Mouse (Mus musculus): ENCODE data around the gene Abcg1.

The Abcg1 gene

GRCm38 (mm10) chr17:31078581-31078980 lies 21.1 kb downstream of the Abcg1 start:
- in situ Hi-C loops (cut with MboI, MseI): no loop called here

GRCm38 (mm10) chr17:31079078-31079840 lies 21.8 kb downstream of the Abcg1 start:
- in situ Hi-C loops (cut with MboI, MseI): no loop called here

GRCm38 (mm10) chr17:31082296-31083078 lies 25.0 kb downstream of the Abcg1 start:
- in situ Hi-C loops (cut with MboI, MseI): no loop called here

- in situ Hi-C loops (cut with MboI, MseI): no loop called here
Observed at GRCm38 (mm10) chr17:31085519-31085918, 28.0 kb downstream of the Abcg1 start.

GRCm38 (mm10) chr17:31086196-31086595 lies 28.7 kb downstream of the Abcg1 start:
- in situ Hi-C loops (cut with MboI, MseI): no loop called here

GRCm38 (mm10) chr17:31088711-31089110 lies 31.2 kb downstream of the Abcg1 start:
- in situ Hi-C loops (cut with MboI, MseI): no loop called here

- in situ Hi-C loops (cut with MboI, MseI): loop anchor here (10.0 kb wide), 1 partner anchor 955 kb away; no protein-coding TSS in a partner anchor
Observed at GRCm38 (mm10) chr17:31089848-31090247, 32.4 kb downstream of the Abcg1 start.

GRCm38 (mm10) chr17:31091023-31091735 lies 33.7 kb downstream of the Abcg1 start:
- in situ Hi-C loops (cut with MboI, MseI): loop anchor here (10.0 kb wide), 1 partner anchor 956 kb away; no protein-coding TSS in a partner anchor

- in situ Hi-C loops (cut with MboI, MseI): loop anchor here (10.0 kb wide), 1 partner anchor 960 kb away; no protein-coding TSS in a partner anchor
Observed at GRCm38 (mm10) chr17:31094781-31095180, 37.3 kb downstream of the Abcg1 start.

- in situ Hi-C loops (cut with MboI, MseI): loop anchor here (10.0 kb wide), 1 partner anchor 961 kb away; no protein-coding TSS in a partner anchor
Observed at GRCm38 (mm10) chr17:31095570-31095969, 38.1 kb downstream of the Abcg1 start.

GRCm38 (mm10) chr17:31096893-31097292 lies 39.4 kb downstream of the Abcg1 start:
- in situ Hi-C loops (cut with MboI, MseI): loop anchor here (10.0 kb wide), 1 partner anchor 962 kb away; no protein-coding TSS in a partner anchor

- in situ Hi-C loops (cut with MboI, MseI): loop anchor here (10.0 kb wide), 1 partner anchor 964 kb away; no protein-coding TSS in a partner anchor
Observed at GRCm38 (mm10) chr17:31098788-31099187, 41.3 kb downstream of the Abcg1 start.

GRCm38 (mm10) chr17:31103007-31103570 lies 45.6 kb downstream of the Abcg1 start:
- in situ Hi-C loops (cut with MboI, MseI): no loop called here

GRCm38 (mm10) chr17:31103823-31104222 lies 46.3 kb downstream of the Abcg1 start:
- in situ Hi-C loops (cut with MboI, MseI): no loop called here

- in situ Hi-C loops (cut with MboI, MseI): no loop called here
Observed at GRCm38 (mm10) chr17:31108388-31108787, 50.9 kb downstream of the Abcg1 start.

GRCm38 (mm10) chr17:31113191-31113856 lies 55.8 kb downstream of the Abcg1 start:
- in situ Hi-C loops (cut with MboI, MseI): loop anchor here (5.0 kb wide), 1 partner anchor 101 kb away; no protein-coding TSS in a partner anchor

- in situ Hi-C loops (cut with MboI, MseI): no loop called here
Observed at GRCm38 (mm10) chr17:31116063-31116462, 58.6 kb downstream of the Abcg1 start.

GRCm38 (mm10) chr17:31117946-31118345 lies 60.5 kb downstream of the Abcg1 start:
- in situ Hi-C loops (cut with MboI, MseI): no loop called here

- in situ Hi-C loops (cut with MboI, MseI): no loop called here
Observed at GRCm38 (mm10) chr17:31119429-31119828, 62.0 kb downstream of the Abcg1 start.

- in situ Hi-C loops (cut with MboI, MseI): no loop called here
Observed at GRCm38 (mm10) chr17:31121975-31122374, 64.5 kb downstream of the Abcg1 start.
